ENCODE assay signal across 8 mouse cellular contexts in the genomic region with DNA sequence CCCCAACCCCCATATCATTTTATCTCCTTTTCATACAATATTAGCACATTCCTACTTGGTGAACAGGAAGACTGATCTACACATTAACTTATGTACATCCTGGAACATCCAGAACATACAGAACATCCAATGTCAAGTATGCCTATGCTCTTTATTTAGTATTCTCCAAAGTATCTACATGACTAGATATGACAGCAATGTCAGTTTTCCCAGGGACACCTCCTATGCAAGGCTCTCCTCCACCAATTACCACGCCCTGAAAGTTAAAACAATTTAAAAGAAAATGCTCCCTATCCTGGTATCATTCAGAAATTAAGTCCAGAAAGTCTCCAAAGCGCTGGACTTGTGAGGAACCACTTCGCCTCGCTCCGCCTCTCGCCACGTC. TPM values are rescaled to one million over a fixed set of nuclear protein-coding genes. Genes with fewer than 3 reads are reported as not detected.
A peak's percentile ranks its signal among the peaks of the same experiment; 100 is the strongest.
DNase-seq lines count a peak whose midpoint lies in the region; ATAC-seq and TF ChIP-seq lines count a peak whose summit lies in the region.

No protein-coding gene starts in this region.

- ATAC-seq in lung, embryonic 15.5 days (ENCODE audit: borderline replicate concordance, extremely low read depth, low FRiP score, low TSS enrichment) = no peak
- ATAC-seq in forebrain, embryonic 16.5 days = no peak
- no peak for ATAC-seq in liver, embryonic 12.5 days
- ATAC-seq in stomach, embryonic 14.5 days (ENCODE audit: insufficient number of reproducible peaks, insufficient read depth, low FRiP score, low read depth) = no peak

- H3K36me3 ChIP-seq in lung, embryonic 15.5 days = peaks cover 8% of the 10 kb centered on the region; the same call in 1 of the 2 replicates
- H3K36me3 ChIP-seq in forebrain, embryonic 16.5 days (ENCODE audit: control insufficient read depth, insufficient read depth) = no peaks in the 10 kb centered on the region
- peaks cover 22% of the 10 kb centered on the region for H3K36me3 ChIP-seq in liver, embryonic 12.5 days
- 0 out of 2 replicates have a peak, but pooled peaks cover 3% of the 10 kb centered on the region for H3K36me3 ChIP-seq in stomach, embryonic 14.5 days (ENCODE audit: control insufficient read depth, insufficient read depth, low read length)
- H3K36me3 ChIP-seq in thymus, adult 2 months (ENCODE audit: control insufficient read depth, insufficient read depth, low read length) = 0 out of 2 replicates have a peak, but pooled peaks cover 3% of the 10 kb centered on the region

- H3K4me3 ChIP-seq in lung, embryonic 15.5 days = peak overlapping the region; percentile 64
- peak overlapping the region; percentile 63 for H3K4me3 ChIP-seq in forebrain, embryonic 16.5 days (replicated peaks; ENCODE audit: low read length)
- H3K4me3 ChIP-seq in liver, embryonic 12.5 days = peak overlapping the region; percentile 86
- peak overlapping the region; percentile 65; the same call in 1 of the 2 replicates for H3K4me3 ChIP-seq in stomach, embryonic 14.5 days (ENCODE audit: low read depth, low read length)
- no peak overlapping the region for H3K4me3 ChIP-seq in thymus, adult 2 months (ENCODE audit: control insufficient read depth, insufficient read depth, low read length)

- no peaks in the 10 kb centered on the region for H3K9me3 ChIP-seq in lung, embryonic 15.5 days
- H3K9me3 ChIP-seq in forebrain, embryonic 16.5 days (ENCODE audit: control insufficient read depth, low read length) = no peaks in the 10 kb centered on the region; the same call in 1 of the 2 replicates
- no peaks in the 10 kb centered on the region for H3K9me3 ChIP-seq in liver, embryonic 12.5 days (replicated peaks)
- H3K9me3 ChIP-seq in stomach, embryonic 14.5 days (ENCODE audit: control insufficient read depth, low read depth, low read length) = 0 out of 2 replicates have a peak, but pooled peaks cover 4% of the 10 kb centered on the region

- no peak overlapping the region for H3K9ac ChIP-seq in lung, embryonic 15.5 days
- no peak overlapping the region for H3K9ac ChIP-seq in forebrain, embryonic 16.5 days (replicated peaks; ENCODE audit: low read depth, low read length)
- H3K9ac ChIP-seq in liver, embryonic 12.5 days = 0 out of 2 replicates have a peak overlapping the region, but pooled peaks have one; percentile 40
- H3K9ac ChIP-seq in stomach, embryonic 14.5 days (replicated peaks; ENCODE audit: low read depth, low read length) = no peak overlapping the region

- H3K27me3 ChIP-seq in lung, embryonic 15.5 days = no peaks in the 10 kb centered on the region
- peaks cover 5% of the 10 kb centered on the region; the same call in 1 of the 2 replicates for H3K27me3 ChIP-seq in forebrain, embryonic 16.5 days (replicated peaks; ENCODE audit: control insufficient read depth, insufficient read depth, low read length)
- H3K27me3 ChIP-seq in liver, embryonic 12.5 days (replicated peaks) = no peaks in the 10 kb centered on the region
- no peaks in the 10 kb centered on the region for H3K27me3 ChIP-seq in stomach, embryonic 14.5 days (ENCODE audit: control insufficient read depth, insufficient read depth, low read length)
- no peaks in the 10 kb centered on the region for H3K27me3 ChIP-seq in thymus, adult 2 months (ENCODE audit: control insufficient read depth, insufficient read depth, low read length)

- TF ChIP-seq POLR2A in thymus, adult 2 months (IDR thresholded peaks at IDR 0.05; ENCODE audit: control insufficient read depth, extremely low read depth, insufficient read depth, low read length, poor library complexity) = no peak

- 2% methylated on average over 7 of the region's 7 CpGs for WGBS in lung, embryonic 15.5 days
- 2% methylated on average over 7 of the region's 7 CpGs for WGBS in forebrain, embryonic 16.5 days
- WGBS in liver, embryonic 12.5 days (ENCODE audit: insufficient replicate concordance) = under 1% methylated on average over 7 of the region's 7 CpGs
- WGBS in stomach, embryonic 14.5 days = 1% methylated on average over 7 of the region's 7 CpGs
- WGBS in thymus, adult 2 months = 4% methylated on average over 7 of the region's 7 CpGs

- no peak for DNase-seq in lung, postnatal 36 days
- DNase-seq in urinary bladder, postnatal 10 days (ENCODE audit: low spot score) = no peak
- DNase-seq in thymus, adult 2 months = no peak
- DNase-seq in gastrocnemius, postnatal 14 days = no peak

- TF ChIP-seq CTCF in thymus, adult 2 months (IDR thresholded peaks at IDR 0.05; ENCODE audit: borderline replicate concordance, control insufficient read depth, extremely low read depth, insufficient read depth, low read length, poor library complexity) = no peak

- intact Hi-C loops in gastrocnemius, postnatal 14 days (cut with DNase I; ENCODE audit: low total_unique reads) = no loop called here

- peaks cover 14% of the 10 kb centered on the region for H3K4me1 ChIP-seq in lung, embryonic 15.5 days
- H3K4me1 ChIP-seq in forebrain, embryonic 16.5 days (replicated peaks; ENCODE audit: control insufficient read depth, insufficient read depth, low read length) = peaks cover 7% of the 10 kb centered on the region
- peaks cover 19% of the 10 kb centered on the region for H3K4me1 ChIP-seq in liver, embryonic 12.5 days
- peaks cover 5% of the 10 kb centered on the region; the same call in 1 of the 2 replicates for H3K4me1 ChIP-seq in stomach, embryonic 14.5 days (ENCODE audit: control insufficient read depth, insufficient read depth, low read length)
- H3K4me1 ChIP-seq in thymus, adult 2 months (replicated peaks; ENCODE audit: control insufficient read depth, insufficient read depth, low read length) = peaks cover 6% of the 10 kb centered on the region; the same call in 1 of the 2 replicates

- no peak overlapping the region for H3K27ac ChIP-seq in lung, embryonic 15.5 days
- no peak overlapping the region for H3K27ac ChIP-seq in forebrain, embryonic 16.5 days (ENCODE audit: low read length)
- H3K27ac ChIP-seq in liver, embryonic 12.5 days = peak overlapping the region; percentile 39; the same call in 1 of the 2 replicates
- no peak overlapping the region for H3K27ac ChIP-seq in stomach, embryonic 14.5 days (ENCODE audit: low read length)
- no peak overlapping the region for H3K27ac ChIP-seq in thymus, adult 2 months (ENCODE audit: control insufficient read depth, insufficient read depth, low read length)

- H3K4me2 ChIP-seq in lung, embryonic 15.5 days = peak overlapping the region; percentile 78
- H3K4me2 ChIP-seq in forebrain, embryonic 16.5 days (ENCODE audit: low read length) = peak overlapping the region; percentile 63
- peak overlapping the region; percentile 82 for H3K4me2 ChIP-seq in liver, embryonic 12.5 days
- peak overlapping the region; percentile 29 for H3K4me2 ChIP-seq in stomach, embryonic 14.5 days (replicated peaks; ENCODE audit: low read depth, low read length)

RNA-seq across cellular contexts. Expression of gene Cdkn3, which starts 0.4 kb away (rescaled TPM):
- polyA plus RNA-seq in lung, embryonic 15.5 days (2015; fragmentation: Nextera tagmentation; extraction: Ambion mirVana) = 64.3 and 70.4 TPM in 2 replicates
- 14.0 and 16.3 TPM in 2 replicates for polyA plus RNA-seq in forebrain, embryonic 16.5 days (2015; fragmentation: Nextera tagmentation; extraction: Ambion mirVana)
- 98.8 and 99.0 TPM in 2 replicates for polyA plus RNA-seq in liver, embryonic 12.5 days (2016; fragmentation: Nextera tagmentation; extraction: Ambion mirVana)
- polyA plus RNA-seq in stomach, embryonic 14.5 days (2014; fragmentation: Nextera tagmentation; extraction: Ambion mirVana) = 49.7 and 60.1 TPM in 2 replicates
- polyA plus RNA-seq in thymus, adult 2 months (2012; rRNA removed) = 8.2 and 8.3 TPM in 2 replicates
- total RNA-seq in gastrocnemius, postnatal 14 days (2021) = 1 to 10 TPM; 2.1 to 2.8 TPM

RNA-seq across cellular contexts. Expression of gene Cnih1, which starts 28.2 kb away (rescaled TPM):
- 182 TPM in 2 replicates for polyA plus RNA-seq in lung, embryonic 15.5 days (2015; fragmentation: Nextera tagmentation; extraction: Ambion mirVana)
- 155 and 159 TPM in 2 replicates for polyA plus RNA-seq in forebrain, embryonic 16.5 days (2015; fragmentation: Nextera tagmentation; extraction: Ambion mirVana)
- 109 and 116 TPM in 2 replicates for polyA plus RNA-seq in liver, embryonic 12.5 days (2016; fragmentation: Nextera tagmentation; extraction: Ambion mirVana)
- polyA plus RNA-seq in stomach, embryonic 14.5 days (2014; fragmentation: Nextera tagmentation; extraction: Ambion mirVana) = 217 TPM in 2 replicates
- polyA plus RNA-seq in thymus, adult 2 months (2012; rRNA removed) = 59.0 and 63.6 TPM in 2 replicates
- 10 to 100 TPM; 48.8 to 52.7 TPM for total RNA-seq in gastrocnemius, postnatal 14 days (2021)

Comparison
In these comparisons a context has a peak if more than half of its experiments do, and no peak if none do; other contexts are left out.
1. H3K4me2 ChIP-seq: peak in every context shown above with its lines; median percentile 82 in liver, embryonic 12.5 days; 78 in lung, embryonic 15.5 days; 63 in forebrain, embryonic 16.5 days; 29 in stomach, embryonic 14.5 days.